Mouse (Mus musculus) heart, adult 11 months (tissue): ENCODE measurements around the gene Fkbp9.
A peak's percentile ranks its signal among the peaks of the same experiment; 100 is the strongest.
"Not testable (repeated sequence)": the region's sequence is repeated elsewhere in the genome, so short reads cannot be mapped to it uniquely, and the experiment has no call there.

Source experiments
- DNase-seq: peaks from one replicate; pipeline ENCODE4 v3.0.0; 2022

The Fkbp9 gene

GRCm38 (mm10) chr6:56843229-56843628 is 11.4 kb downstream of the Fkbp9 start:
- peak; percentile 68 for DNase-seq

DNA sequence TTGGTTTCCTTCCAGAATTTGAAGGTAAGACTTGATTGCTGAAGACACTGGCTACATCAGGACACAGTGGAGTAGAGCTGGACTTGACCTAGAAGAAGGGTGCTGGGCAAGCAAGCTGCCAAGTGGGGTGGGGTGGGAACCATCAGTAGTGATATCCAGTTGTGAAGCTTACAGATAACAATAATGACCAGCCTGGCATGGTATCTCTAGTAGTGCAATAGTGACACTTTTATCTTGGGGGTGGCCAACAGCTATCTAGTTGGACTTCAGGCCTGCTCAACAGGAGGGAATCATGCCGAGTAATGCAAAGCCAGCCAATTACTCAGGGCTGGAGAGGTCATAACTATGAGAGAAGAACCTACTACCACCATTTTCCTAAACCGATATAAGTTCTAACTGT is 12.5 kb downstream of the Fkbp9 start:
- DNase-seq, result no peak

DNA sequence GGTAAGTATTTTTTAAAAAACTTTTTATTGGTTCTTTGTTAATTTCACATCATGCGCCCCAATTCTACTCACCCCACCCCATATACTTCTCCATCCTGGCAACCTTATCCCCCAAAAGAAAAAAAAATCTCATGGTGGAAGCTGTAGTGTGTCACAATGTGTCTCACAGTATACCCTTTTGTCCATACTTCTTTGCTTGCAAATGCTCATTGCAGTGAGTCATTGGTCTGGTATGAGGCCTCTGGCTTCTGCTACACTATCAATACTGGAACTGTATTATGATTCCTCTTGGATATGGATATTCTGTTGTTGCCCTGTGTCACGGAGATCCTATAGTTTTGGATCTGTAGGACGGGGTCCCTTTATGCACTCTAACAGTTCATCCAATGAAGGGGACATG is 17.1 kb downstream of the Fkbp9 start:
- no peak for DNase-seq

DNA sequence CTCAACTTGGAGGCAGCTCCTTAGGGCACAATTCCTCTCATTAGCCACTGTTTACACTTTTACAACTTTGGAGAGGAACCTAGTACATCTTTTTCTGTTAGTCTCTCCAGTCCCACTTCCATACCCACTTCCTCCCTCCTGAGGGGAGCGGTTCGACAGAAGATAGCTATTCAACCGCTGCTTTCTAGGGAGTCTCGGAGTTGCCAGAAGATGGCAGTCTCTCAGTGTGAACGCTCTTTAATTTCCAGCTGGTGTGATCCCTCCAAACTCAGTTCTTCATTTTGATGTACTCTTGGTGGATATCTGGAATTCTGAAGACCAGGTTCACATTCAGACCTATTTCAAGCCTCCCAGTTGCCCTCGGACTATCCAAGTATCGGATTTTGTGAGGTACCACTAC is 18.5 kb downstream of the Fkbp9 start:
- DNase-seq, result no peak

- DNase-seq, result peak; percentile 56
Observed at GRCm38 (mm10) chr6:56854803-56855202, 22.9 kb downstream of the Fkbp9 start.

GRCm38 (mm10) chr6:56856748-56857147 is 24.9 kb downstream of the Fkbp9 start:
- peak; percentile 15 for DNase-seq

- DNase-seq, result peak; percentile 94
Observed at GRCm38 (mm10) chr6:56860205-56860848, 28.5 kb downstream of the Fkbp9 start.

GRCm38 (mm10) chr6:56866899-56867298 is 35.0 kb downstream of the Fkbp9 start:
- not testable (repeated sequence) for DNase-seq

DNA sequence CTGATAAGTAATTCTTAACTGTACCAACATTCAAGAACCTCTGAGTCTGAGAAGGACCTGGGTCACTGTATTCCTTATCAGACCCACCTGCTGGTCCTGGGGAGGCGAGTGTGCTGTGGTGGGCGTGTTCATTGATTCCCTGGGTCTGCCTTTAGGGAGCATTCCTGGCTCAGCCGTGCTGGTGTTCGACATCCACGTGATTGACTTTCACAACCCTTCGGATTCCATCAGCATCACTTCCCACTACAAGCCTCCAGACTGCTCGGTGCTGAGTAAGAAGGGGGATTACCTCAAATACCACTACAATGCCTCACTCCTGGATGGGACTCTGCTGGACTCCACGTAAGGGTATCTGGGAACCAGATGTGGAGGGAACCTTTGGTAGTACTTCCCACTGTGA is 36.7 kb downstream of the Fkbp9 start:
- DNase-seq, result peak; percentile 73

- DNase-seq, result peak; percentile 27
Observed at GRCm38 (mm10) chr6:56870027-56870426, 38.2 kb downstream of the Fkbp9 start.

GRCm38 (mm10) chr6:56876870-56877269 is 45.0 kb downstream of the Fkbp9 start:
- peak; percentile 36 for DNase-seq

- DNase-seq, result peak; percentile 75
Observed at GRCm38 (mm10) chr6:56877985-56878384, 46.1 kb downstream of the Fkbp9 start.

DNA sequence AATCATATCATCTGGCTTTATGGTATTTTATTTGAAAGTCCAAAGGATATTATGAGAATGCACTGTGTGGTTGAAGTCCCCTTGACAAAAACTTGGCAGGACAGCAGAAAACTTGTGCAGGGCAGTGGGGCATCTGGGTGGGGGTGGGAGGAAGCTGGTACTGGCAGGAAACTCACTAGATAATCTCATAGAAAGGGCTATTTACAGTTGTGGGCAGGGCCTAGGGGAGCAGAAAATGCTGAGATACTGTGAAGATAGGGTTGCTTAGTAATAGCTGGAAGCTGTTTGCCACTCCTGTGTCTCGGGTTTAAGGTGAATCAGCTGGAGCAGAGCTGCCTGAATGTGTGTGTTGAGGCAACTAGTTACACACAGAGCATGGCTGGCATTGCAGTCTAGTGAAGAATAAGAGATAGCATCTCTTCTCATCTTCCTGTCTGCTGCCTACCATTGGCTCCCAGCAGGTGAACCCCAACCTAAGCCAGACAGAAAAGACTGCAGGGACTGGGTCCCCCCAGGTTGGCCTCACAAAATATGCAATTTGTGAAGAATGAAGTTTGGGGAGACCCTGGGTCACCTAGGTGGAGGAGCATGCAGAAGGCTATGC is 47.6 kb downstream of the Fkbp9 start:
- peak; percentile 78 for DNase-seq

DNA sequence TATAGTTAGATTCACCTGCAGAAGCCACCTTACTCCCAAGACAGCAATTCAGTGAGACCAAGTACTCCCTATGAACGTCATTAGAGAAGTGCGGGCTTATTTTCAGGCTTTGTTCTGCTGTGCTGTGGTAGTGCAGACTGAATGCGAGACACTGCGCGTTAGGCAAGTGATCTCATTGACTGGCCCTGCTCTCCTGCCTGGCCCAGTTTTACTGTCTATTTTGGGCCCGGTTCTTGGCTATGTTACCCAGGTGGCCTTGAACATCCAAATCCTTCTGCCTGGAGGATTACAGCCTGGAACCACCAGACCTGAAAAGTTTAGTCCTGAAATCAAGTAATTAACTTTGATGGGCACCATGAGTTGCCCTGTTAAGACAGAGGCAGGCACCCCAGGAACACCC is 56.7 kb downstream of the Fkbp9 start:
- peak; percentile 90 for DNase-seq

DNA sequence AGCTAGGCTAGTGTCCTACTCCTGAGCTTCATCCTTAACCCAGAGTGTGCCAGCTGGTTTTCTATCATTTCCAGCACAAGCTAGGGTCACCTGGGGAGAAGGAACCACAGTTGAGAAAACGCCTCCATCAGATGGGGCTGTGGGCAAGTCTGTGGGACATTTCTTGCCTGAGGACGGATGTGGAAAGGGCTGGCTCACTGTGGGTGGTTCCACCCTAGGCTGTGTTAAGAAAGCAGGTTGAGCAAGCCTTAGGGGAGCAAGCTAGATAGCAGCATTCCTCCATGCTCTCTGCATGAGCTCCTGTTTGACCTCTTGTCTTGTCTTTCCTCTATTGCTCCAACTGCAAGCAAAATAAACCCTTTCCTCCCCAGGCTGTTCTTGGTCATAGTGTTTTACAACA is 58.9 kb downstream of the Fkbp9 start:
- DNase-seq, result peak; percentile 73

- peak; percentile 95 for DNase-seq
Observed at GRCm38 (mm10) chr6:56899601-56900000, 67.7 kb downstream of the Fkbp9 start.

DNA sequence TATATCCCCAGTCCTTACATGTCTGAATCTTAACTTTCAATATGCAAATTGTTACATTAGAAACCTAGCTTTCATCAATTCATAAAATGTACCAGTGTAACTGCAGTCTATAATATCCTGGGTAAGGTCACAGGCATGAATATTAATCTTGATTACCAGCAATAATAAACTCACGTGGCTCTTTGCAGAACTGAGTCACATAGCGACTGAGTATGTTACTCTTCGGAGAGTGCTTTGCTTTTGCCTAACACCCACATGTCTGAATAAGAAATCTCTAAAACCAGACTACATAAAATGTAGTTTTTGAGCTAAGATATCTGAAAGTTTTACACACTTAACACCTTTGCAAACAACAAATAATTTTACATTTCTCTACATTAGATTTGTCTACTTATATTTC is 69.5 kb downstream of the Fkbp9 start:
- peak; percentile 58 for DNase-seq

- DNase-seq, result peak; percentile 97
Observed at GRCm38 (mm10) chr6:56901824-56902386, 70.0 kb downstream of the Fkbp9 start.

DNA sequence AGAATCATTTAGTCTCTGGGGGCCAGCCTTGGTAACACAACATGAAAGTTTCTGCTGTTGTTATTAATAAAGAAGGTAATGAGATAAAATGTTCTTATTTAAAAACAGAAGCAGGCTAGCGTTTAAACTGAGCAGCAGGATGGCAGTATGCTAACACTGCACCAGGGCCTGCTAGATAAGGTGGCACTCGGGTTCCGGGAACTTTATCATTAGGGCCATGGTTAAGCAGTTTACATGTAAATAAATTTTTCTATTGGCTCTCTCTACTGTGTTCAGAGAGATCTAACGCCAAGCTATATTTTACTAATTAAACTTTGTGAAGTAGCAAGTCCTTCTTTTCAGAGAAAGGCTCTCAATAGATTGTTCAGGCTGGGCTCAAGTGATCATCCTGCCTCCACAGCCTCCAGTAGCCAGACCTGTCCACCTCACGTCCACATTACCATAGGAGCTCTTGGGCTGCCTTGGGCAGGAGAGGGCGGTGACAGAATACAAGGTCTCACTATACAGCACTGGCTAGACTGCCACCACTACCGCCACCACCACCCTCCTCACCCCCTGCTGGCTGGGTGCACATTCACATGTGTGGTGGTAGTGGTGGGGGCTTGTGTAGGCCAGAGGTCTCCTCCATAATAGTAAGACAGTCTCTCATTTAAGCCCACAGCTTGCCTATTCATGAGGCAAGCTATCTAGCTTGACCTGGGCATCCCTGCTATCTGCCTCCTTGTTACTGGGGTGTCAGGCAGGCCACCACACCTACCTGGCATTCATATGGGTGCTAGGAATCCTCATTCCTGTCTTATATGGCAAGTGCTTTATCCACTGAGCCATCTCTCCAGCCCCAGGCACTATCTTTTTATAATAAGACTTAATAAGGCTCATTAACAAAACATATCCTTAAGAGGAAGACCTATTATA is 71.0 kb downstream of the Fkbp9 start:
- DNase-seq, result peak; percentile 88

DNA sequence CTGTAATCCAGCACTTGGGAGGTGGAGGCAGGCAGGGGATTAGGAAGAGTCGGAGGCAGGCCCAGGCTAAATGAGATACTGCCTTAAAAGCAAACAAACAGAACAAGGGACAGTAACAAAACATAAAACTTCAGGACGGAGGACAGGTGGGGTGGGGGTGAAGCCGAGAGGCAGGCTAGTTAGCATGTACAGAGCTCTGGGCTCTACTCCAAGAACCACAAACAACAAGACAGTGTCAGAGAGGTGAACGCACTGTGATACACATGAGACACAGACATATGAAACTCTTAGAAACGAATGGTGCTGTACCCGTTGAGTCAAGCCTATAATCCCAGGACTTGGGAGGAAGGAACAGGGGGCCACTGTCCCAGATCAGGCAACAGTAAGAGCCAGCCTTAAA is 72.0 kb downstream of the Fkbp9 start:
- DNase-seq, result peak; percentile 90

- peak; percentile 54 for DNase-seq
Observed at GRCm38 (mm10) chr6:56904330-56904729, 72.5 kb downstream of the Fkbp9 start.

- DNase-seq, result peak; percentile 18
Observed at GRCm38 (mm10) chr6:56904982-56905381, 73.1 kb downstream of the Fkbp9 start.

- DNase-seq, result peak; percentile 8
Observed at GRCm38 (mm10) chr6:56905486-56905885, 73.6 kb downstream of the Fkbp9 start.
